Mouse (Mus musculus): ENCODE results near the gene Armc5. TPM values are rescaled to one million over a fixed set of nuclear protein-coding genes. Genes with fewer than 3 reads are reported as not detected.

The Armc5 gene
- total RNA-seq, 2 experiments from 2014 or later = 11.4 to 11.8 TPM

- no peak for DNase-seq (ENCODE audit: low spot score in 2 of 2)
These were observed 8.4 kb downstream of the Armc5 start for GRCm38 (mm10) chr7:128245547-128245946.

GRCm38 (mm10) chr7:128246496-128247391 lies 9.6 kb downstream of the Armc5 start, which contains the start of gene Tgfb1i1:
Gene Tgfb1i1, plus strand, starts transcription at chr7:128246812.
- peak; percentile 41 to 53 for DNase-seq (ENCODE audit: low spot score in 2 of 2)

- peak; percentile 90 for DNase-seq (ENCODE audit: low spot score in 2 of 2)
These were observed 10.3 kb downstream of the Armc5 start for GRCm38 (mm10) chr7:128247443-128247842.

- DNase-seq (ENCODE audit: low spot score in 2 of 2) = no peak
These were observed 11.2 kb downstream of the Armc5 start for GRCm38 (mm10) chr7:128248081-128249042.

GRCm38 (mm10) chr7:128249998-128250397 lies 12.9 kb downstream of the Armc5 start:
- no peak for DNase-seq (ENCODE audit: low spot score in 2 of 2)

- DNase-seq (ENCODE audit: low spot score in 2 of 2) = peak in 1 of 2 experiments; percentile 7
These were observed 14.8 kb downstream of the Armc5 start for GRCm38 (mm10) chr7:128251946-128252345.

- DNase-seq (ENCODE audit: low spot score in 2 of 2) = peak; percentile 68 to 72
These were observed 15.5 kb downstream of the Armc5 start for GRCm38 (mm10) chr7:128252609-128253008.

- no peak for DNase-seq (ENCODE audit: low spot score in 2 of 2)
These were observed 17.8 kb downstream of the Armc5 start for GRCm38 (mm10) chr7:128254978-128255377.

GRCm38 (mm10) chr7:128255757-128256156 lies 18.6 kb downstream of the Armc5 start:
- DNase-seq (ENCODE audit: low spot score in 2 of 2) = no peak

GRCm38 (mm10) chr7:128256783-128257334 lies 19.7 kb downstream of the Armc5 start:
- DNase-seq (ENCODE audit: low spot score in 2 of 2) = no peak

GRCm38 (mm10) chr7:128265411-128265810 lies 28.3 kb downstream of the Armc5 start, which contains the start of gene Slc5a2:
Gene Slc5a2, plus strand, starts transcription at chr7:128265657.
- DNase-seq (ENCODE audit: low spot score in 2 of 2) = no peak

GRCm38 (mm10) chr7:128266056-128266455 lies 28.9 kb downstream of the Armc5 start:
- DNase-seq (ENCODE audit: low spot score in 2 of 2) = no peak

- DNase-seq (ENCODE audit: low spot score in 2 of 2) = no peak
These were observed 30.2 kb downstream of the Armc5 start for GRCm38 (mm10) chr7:128267391-128267790.

GRCm38 (mm10) chr7:128267813-128268212 lies 30.7 kb downstream of the Armc5 start:
- no peak for DNase-seq (ENCODE audit: low spot score in 2 of 2)

- no peak for DNase-seq (ENCODE audit: low spot score in 2 of 2)
These were observed 33.3 kb downstream of the Armc5 start for GRCm38 (mm10) chr7:128270431-128270850.

- DNase-seq (ENCODE audit: low spot score in 2 of 2) = no peak
These were observed 34.4 kb downstream of the Armc5 start for GRCm38 (mm10) chr7:128271496-128271895.

GRCm38 (mm10) chr7:128276051-128276450 lies 38.9 kb downstream of the Armc5 start:
- no peak for DNase-seq (ENCODE audit: low spot score in 2 of 2)

GRCm38 (mm10) chr7:128279750-128280149 lies 42.6 kb downstream of the Armc5 start:
- DNase-seq (ENCODE audit: low spot score in 2 of 2) = no peak

- DNase-seq (ENCODE audit: low spot score in 2 of 2) = no peak
These were observed 44.6 kb downstream of the Armc5 start for GRCm38 (mm10) chr7:128281765-128282164.

GRCm38 (mm10) chr7:128282532-128283244 lies 45.5 kb downstream of the Armc5 start:
- no peak for DNase-seq (ENCODE audit: low spot score in 2 of 2)
